Mouse (Mus musculus) neural tube, embryonic 14.5 days (tissue): ENCODE results near the gene Abhd14b. TPM values are rescaled to one million over a fixed set of nuclear protein-coding genes. Genes with fewer than 3 reads are reported as not detected.

Source experiments
- ATAC-seq: fragments of 200-750 bp; cut with Nextera tagmentation; 2 replicates; pipeline ENCODE4 v1.8.0; 2017; ENCODE audit warnings: low read depth, mild to moderate bottlenecking, moderate TSS enrichment, moderate library complexity
- H3K27ac ChIP-seq: fragments of 300-500 bp; sonication (generic); 2 replicates; pipeline ENCODE4 v1.5.1; 2014; ENCODE audit warnings: low read depth, mild to moderate bottlenecking, control low read depth, low read length, moderate library complexity, mixed read lengths
- H3K27me3 ChIP-seq: fragments of 300-500 bp; sonication (generic); 2 replicates; pipeline ENCODE4 v1.6.1; 2014; ENCODE audit warnings: low read length; ENCODE audit not compliant: control insufficient read depth, insufficient read depth
- H3K36me3 ChIP-seq: fragments of 300-500 bp; sonication (generic); 2 replicates; pipeline ENCODE4 v1.6.1; 2014; ENCODE audit warnings: low read length, mixed read lengths; ENCODE audit not compliant: control insufficient read depth, insufficient read depth
- H3K4me1 ChIP-seq: fragments of 300-500 bp; sonication (generic); 2 replicates; pipeline ENCODE4 v1.6.1; 2014; ENCODE audit warnings: low read length; ENCODE audit not compliant: control insufficient read depth, insufficient read depth
- H3K4me2 ChIP-seq: fragments of 300-500 bp; sonication (generic); 2 replicates; pipeline ENCODE4 v1.6.1; 2014; ENCODE audit warnings: mild to moderate bottlenecking, low read depth, low read length, control low read depth
- H3K4me3 ChIP-seq: fragments of 300-500 bp; sonication (generic); 2 replicates; pipeline ENCODE4 v1.5.1; 2014; ENCODE audit warnings: low read depth, low read length, control low read depth, mixed read lengths
- H3K9ac ChIP-seq: fragments of 300-500 bp; sonication (generic); replicated peaks from 2 replicates; pipeline ENCODE4 v1.6.1; 2014; ENCODE audit warnings: low read depth, mild to moderate bottlenecking, control low read depth, low read length, mixed read lengths
- H3K9me3 ChIP-seq: fragments of 300-500 bp; sonication (generic); 2 replicates; pipeline ENCODE4 v1.6.1; 2016; ENCODE audit warnings: low read length; ENCODE audit not compliant: control insufficient read depth
- WGBS: fragments of 180-500 bp; shearing (Covaris S2); extraction: QIAGEN DNeasy Blood & Tissue Kit; methylation state at CpG from one replicate; pipeline ENCODE4 v1.1.7; 2014; 5-methylcytosine and 5-hydroxymethylcytosine counted together
- polyA plus RNA-seq: library from polyadenylated mRNA; unstranded; fragments of >200 nt; fragmentation: Nextera tagmentation; extraction: Ambion mirVana; gene quantifications from 2 replicates; pipeline ENCODE4 v1.2.1, GENCODE M21; 2014

Abhd14b gene
- polyA plus RNA-seq, 1 experiment from 2014 or later: 8.6 TPM

GRCm38 (mm10) chr9:106421033-106421864 is 26.0 kb upstream of the Abhd14b start:
- 8% methylated on average over 18 of the region's 18 CpGs for WGBS
- Histone ChIP-seq H3K4me1 (peaks cover 20% of the 10 kb centered on the region), H3K36me3 (no peaks in the 10 kb centered on the region), H3K4me3 (no peak overlapping the region), H3K27ac (no peak overlapping the region), H3K27me3 (no peaks in the 10 kb centered on the region), H3K9ac (peak overlapping the region; percentile 1; the same call in 1 of the 2 replicates), H3K9me3 (no peaks in the 10 kb centered on the region), H3K4me2 (peak overlapping the region; percentile 30; the same call in 1 of the 2 replicates)
- peak; percentile 19; the same call in 1 of the 2 replicates for ATAC-seq

GRCm38 (mm10) chr9:106421865-106422160 is 25.4 kb upstream of the Abhd14b start:
- H3K4me3 ChIP-seq: no peak overlapping the region
- H3K4me1 ChIP-seq: peaks cover 20% of the 10 kb centered on the region
- H3K27ac ChIP-seq: no peak overlapping the region
- H3K9ac ChIP-seq: no peak overlapping the region
- 2% methylated on average over 3 of the region's 3 CpGs for WGBS
- H3K36me3 ChIP-seq: no peaks in the 10 kb centered on the region
- no peaks in the 10 kb centered on the region for H3K27me3 ChIP-seq
- no peaks in the 10 kb centered on the region for H3K9me3 ChIP-seq
- peak overlapping the region; percentile 30; the same call in 1 of the 2 replicates for H3K4me2 ChIP-seq
- ATAC-seq: peak; percentile 75

- Histone ChIP-seq H3K4me1 (peaks cover 7% of the 10 kb centered on the region), H3K27ac (peak overlapping the region; percentile 93)
Measured at GRCm38 (mm10) chr9:106428719-106429220, 18.5 kb upstream of the Abhd14b start.

GRCm38 (mm10) chr9:106429221-106430014 is 17.8 kb upstream of the Abhd14b start, which contains the start of gene Rpl29:
Gene Rpl29 (plus strand): TSS chr9:106429454.
- H3K27me3 ChIP-seq: no peaks in the 10 kb centered on the region

More at GRCm38 (mm10) chr9:106428719-106429220, 18.5 kb upstream of the Abhd14b start:
- WGBS: 17% methylated on average over 11 of the region's 11 CpGs
- ATAC-seq: peak; percentile 62
- peak overlapping the region; percentile 45 for H3K4me3 ChIP-seq
- H3K4me2 ChIP-seq: peak overlapping the region; percentile 81
- peaks cover 23% of the 10 kb centered on the region for H3K36me3 ChIP-seq
- H3K27me3 ChIP-seq: no peaks in the 10 kb centered on the region
- peak overlapping the region; percentile 46 for H3K9ac ChIP-seq
- H3K9me3 ChIP-seq: no peaks in the 10 kb centered on the region

GRCm38 (mm10) chr9:106430015-106430264 is 17.3 kb upstream of the Abhd14b start:
- Histone ChIP-seq H3K4me3 (peak overlapping the region; percentile 45), H3K9me3 (no peaks in the 10 kb centered on the region), H3K36me3 (peaks cover 26% of the 10 kb centered on the region), H3K27ac (peak overlapping the region; percentile 93), H3K9ac (peak overlapping the region; percentile 85), H3K27me3 (no peaks in the 10 kb centered on the region), H3K4me1 (peaks cover 7% of the 10 kb centered on the region), H3K4me2 (peak overlapping the region; percentile 73)
- no peak for ATAC-seq
- 2% methylated on average over 4 of the region's 4 CpGs for WGBS

More at GRCm38 (mm10) chr9:106429221-106430014, 17.8 kb upstream of the Abhd14b start, which contains the start of gene Rpl29:
- Histone ChIP-seq H3K9me3 (no peaks in the 10 kb centered on the region), H3K4me1 (peaks cover 7% of the 10 kb centered on the region), H3K36me3 (peaks cover 26% of the 10 kb centered on the region), H3K4me3 (peak within 1 kb of the TSS; percentile 45), H3K9ac (peak within 1 kb of the TSS; percentile 85), H3K4me2 (peak within 1 kb of the TSS; percentile 81), H3K27ac (peak within 1 kb of the TSS; percentile 93)
- under 1% methylated on average over 55 of the region's 55 CpGs for WGBS
- ATAC-seq: peak; percentile 88

GRCm38 (mm10) chr9:106433389-106433788 is 13.9 kb upstream of the Abhd14b start:
- H3K4me2 ChIP-seq: no peak overlapping the region
- no peak overlapping the region for H3K4me3 ChIP-seq
- no peak overlapping the region for H3K9ac ChIP-seq
- 79% methylated on average over 7 of the region's 7 CpGs for WGBS
- no peak overlapping the region for H3K27ac ChIP-seq
- no peaks in the 10 kb centered on the region for H3K9me3 ChIP-seq
- peaks cover 17% of the 10 kb centered on the region for H3K4me1 ChIP-seq
- peaks cover 26% of the 10 kb centered on the region for H3K36me3 ChIP-seq
- ATAC-seq: no peak
- no peaks in the 10 kb centered on the region for H3K27me3 ChIP-seq

GRCm38 (mm10) chr9:106436566-106436965 is 10.7 kb upstream of the Abhd14b start:
- Histone ChIP-seq H3K9ac (no peak overlapping the region), H3K4me1 (peaks cover 15% of the 10 kb centered on the region; the same call in 1 of the 2 replicates), H3K9me3 (no peaks in the 10 kb centered on the region), H3K27ac (no peak overlapping the region), H3K4me2 (no peak overlapping the region), H3K4me3 (no peak overlapping the region), H3K27me3 (no peaks in the 10 kb centered on the region), H3K36me3 (peaks cover 22% of the 10 kb centered on the region)
- 87% methylated on average over 9 of the region's 9 CpGs for WGBS
- no peak for ATAC-seq

- 84% methylated on average over 5 of the region's 5 CpGs for WGBS
- no peaks in the 10 kb centered on the region for H3K36me3 ChIP-seq
- no peak overlapping the region for H3K27ac ChIP-seq
- no peak for ATAC-seq
- H3K9me3 ChIP-seq: no peaks in the 10 kb centered on the region
- no peak overlapping the region for H3K4me3 ChIP-seq
- no peak overlapping the region for H3K9ac ChIP-seq
- H3K4me1 ChIP-seq: peaks cover 10% of the 10 kb centered on the region; the same call in 1 of the 2 replicates
- no peak overlapping the region for H3K4me2 ChIP-seq
- no peaks in the 10 kb centered on the region for H3K27me3 ChIP-seq
Measured at GRCm38 (mm10) chr9:106442680-106443079, 4.6 kb upstream of the Abhd14b start.

- Histone ChIP-seq H3K27ac (no peak overlapping the region), H3K9ac (no peak overlapping the region), H3K9me3 (no peaks in the 10 kb centered on the region), H3K4me1 (peaks cover 13% of the 10 kb centered on the region), H3K4me3 (no peak overlapping the region), H3K27me3 (no peaks in the 10 kb centered on the region), H3K36me3 (no peaks in the 10 kb centered on the region), H3K4me2 (no peak overlapping the region)
- WGBS: 79% methylated on average over 4 of the region's 4 CpGs
- no peak for ATAC-seq
Measured at GRCm38 (mm10) chr9:106444836-106445235, 2.4 kb upstream of the Abhd14b start.
